Mouse (Mus musculus) neural tube, embryonic 11.5 days (tissue): ENCODE results near the gene Gm49342. TPM values are rescaled to one million over a fixed set of nuclear protein-coding genes. Genes with fewer than 3 reads are reported as not detected.
"Not testable (repeated sequence)": the region's sequence is repeated elsewhere in the genome, so short reads cannot be mapped to it uniquely, and the experiment has no call there.

ENCODE experiments used
- ATAC-seq: fragments of 200-750 bp; cut with Nextera tagmentation; 2 replicates; pipeline ENCODE4 v1.8.0; 2017; ENCODE audit warnings: moderate number of reproducible peaks, mild to moderate bottlenecking, moderate TSS enrichment, moderate library complexity; ENCODE audit not compliant: insufficient read depth, low FRiP score, low TSS enrichment
- DNase-seq: peaks from one replicate; pipeline ENCODE4 v3.0.0-alpha.2; 2015; ENCODE audit warnings: low spot score
- H3K27ac ChIP-seq: fragments of 300-500 bp; sonication (generic); 2 replicates; pipeline ENCODE4 v1.5.1; 2014; ENCODE audit warnings: low read depth, mild to moderate bottlenecking, low read length
- H3K27me3 ChIP-seq: fragments of 300-500 bp; sonication (generic); 2 replicates; pipeline ENCODE4 v1.6.1; 2014; ENCODE audit warnings: mild to moderate bottlenecking, low read length, mixed read lengths; ENCODE audit not compliant: control insufficient read depth, insufficient read depth
- H3K36me3 ChIP-seq: fragments of 300-500 bp; sonication (generic); 2 replicates; pipeline ENCODE4 v1.6.1; 2014; ENCODE audit warnings: mild to moderate bottlenecking, low read length, moderate library complexity, mixed read lengths; ENCODE audit not compliant: control insufficient read depth, insufficient read depth
- H3K4me1 ChIP-seq: fragments of 300-500 bp; sonication (generic); 2 replicates; pipeline ENCODE4 v1.6.1; 2014; ENCODE audit warnings: low read length, mixed read lengths; ENCODE audit not compliant: control insufficient read depth, insufficient read depth
- H3K4me2 ChIP-seq: fragments of 300-500 bp; sonication (generic); 2 replicates; pipeline ENCODE4 v1.6.1; 2014; ENCODE audit warnings: low read depth, mild to moderate bottlenecking, moderate library complexity
- H3K4me3 ChIP-seq: fragments of 300-500 bp; sonication (generic); 2 replicates; pipeline ENCODE4 v1.5.1; 2014; ENCODE audit warnings: low read depth, low read length
- H3K9ac ChIP-seq: fragments of 300-500 bp; sonication (generic); 2 replicates; pipeline ENCODE4 v1.6.1; 2014; ENCODE audit warnings: mild to moderate bottlenecking, low read length
- H3K9me3 ChIP-seq: fragments of 300-500 bp; sonication (generic); 2 replicates; pipeline ENCODE4 v1.6.1; 2016; ENCODE audit warnings: low read length; ENCODE audit not compliant: control insufficient read depth
- WGBS: fragments of 180-500 bp; shearing (Covaris S2); extraction: QIAGEN DNeasy Blood & Tissue Kit; methylation state at CpG from one replicate; pipeline ENCODE4 v1.1.7; 2014; 5-methylcytosine and 5-hydroxymethylcytosine counted together
- polyA plus RNA-seq: library from polyadenylated mRNA; unstranded; fragments of >200 nt; fragmentation: Nextera tagmentation; extraction: Ambion mirVana; gene quantifications from 2 replicates; pipeline ENCODE4 v1.2.1, GENCODE M21; 2014

Gene Gm49342
- polyA plus RNA-seq, 1 experiment from 2014 or later = not detected

DNA sequence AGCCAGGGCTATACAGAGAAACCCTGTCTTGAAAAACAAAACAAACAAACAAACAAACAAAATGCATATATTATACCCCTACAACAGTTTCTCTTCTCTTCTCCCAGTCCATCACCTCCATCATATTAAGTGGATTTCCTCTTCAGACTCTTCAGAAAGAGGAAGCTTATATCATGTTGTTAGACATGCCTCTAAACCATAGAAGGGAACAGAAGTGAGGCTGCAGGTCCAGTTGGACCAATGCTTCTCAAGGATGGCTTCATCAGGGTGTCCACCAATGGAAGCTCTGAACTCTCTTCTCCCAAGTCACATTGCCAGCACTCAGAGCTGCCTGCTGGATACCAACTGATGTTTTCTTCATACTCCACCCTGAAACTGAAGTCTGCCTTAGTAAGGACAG, 39.0 kb upstream of the Gm49342 start:
- H3K36me3 ChIP-seq, H3K27me3 ChIP-seq, H3K4me1 ChIP-seq, H3K9me3 ChIP-seq, H3K4me2 ChIP-seq, DNase-seq, H3K4me3 ChIP-seq, H3K27ac ChIP-seq, ATAC-seq, H3K9ac ChIP-seq: not testable (repeated sequence)

DNA sequence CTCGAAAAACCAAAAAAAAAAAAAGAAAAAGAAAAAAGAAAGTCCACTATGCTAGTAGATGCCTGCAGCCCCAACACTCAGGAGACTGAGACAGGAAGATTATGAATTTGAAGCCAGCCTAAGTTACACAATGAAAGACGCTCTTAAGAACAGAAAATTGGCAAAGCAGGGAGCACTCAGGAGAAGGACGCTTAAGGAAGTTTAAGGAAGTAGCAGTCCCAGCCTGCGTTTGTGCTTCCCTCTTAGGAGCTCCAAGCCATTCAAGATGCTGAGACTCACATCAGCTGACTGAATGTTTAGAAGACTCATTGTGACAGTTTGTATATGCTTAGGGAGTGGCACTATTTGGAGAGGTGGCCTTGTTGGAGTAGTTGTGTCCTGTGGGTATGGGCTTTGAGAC, 36.2 kb upstream of the Gm49342 start:
- Histone ChIP-seq H3K27ac (no peak overlapping the region), H3K9ac (no peak overlapping the region), H3K36me3 (peaks cover 2% of the 10 kb centered on the region; the same call in 1 of the 2 replicates), H3K4me2 (no peak overlapping the region), H3K4me1 (no peaks in the 10 kb centered on the region), H3K27me3 (no peaks in the 10 kb centered on the region), H3K9me3 (no peaks in the 10 kb centered on the region), H3K4me3 (no peak overlapping the region)
- 74% methylated on average over 4 of the region's 4 CpGs for WGBS
- ATAC-seq (no peak), DNase-seq (no peak)

DNA sequence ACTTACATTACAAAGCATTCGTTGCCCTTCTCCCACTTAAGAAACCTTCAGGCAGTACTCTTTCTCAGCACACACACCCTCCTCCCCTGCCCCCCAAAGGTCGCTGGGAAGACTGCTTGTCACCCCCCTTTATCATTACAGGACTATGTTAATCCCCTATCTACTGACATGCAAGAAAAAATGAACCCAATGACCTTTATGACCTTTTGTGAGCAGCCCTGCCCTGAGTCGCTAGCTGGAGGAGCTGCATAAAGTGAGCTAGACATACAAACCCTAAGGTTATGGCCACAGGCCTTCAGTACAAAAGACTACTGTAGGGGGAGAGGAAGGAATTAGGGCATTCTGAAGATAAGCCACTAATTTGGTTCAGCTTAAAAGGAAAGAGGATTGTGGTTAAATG, 33.0 kb upstream of the Gm49342 start:
- Histone ChIP-seq H3K27me3 (no peaks in the 10 kb centered on the region), H3K27ac (no peak overlapping the region), H3K4me1 (no peaks in the 10 kb centered on the region), H3K36me3 (peaks cover 3% of the 10 kb centered on the region), H3K4me2 (no peak overlapping the region), H3K9me3 (no peaks in the 10 kb centered on the region), H3K9ac (no peak overlapping the region), H3K4me3 (no peak overlapping the region)
- DNase-seq (no peak), ATAC-seq (no peak)
- 64% methylated on average over 3 of the region's 3 CpGs for WGBS

DNA sequence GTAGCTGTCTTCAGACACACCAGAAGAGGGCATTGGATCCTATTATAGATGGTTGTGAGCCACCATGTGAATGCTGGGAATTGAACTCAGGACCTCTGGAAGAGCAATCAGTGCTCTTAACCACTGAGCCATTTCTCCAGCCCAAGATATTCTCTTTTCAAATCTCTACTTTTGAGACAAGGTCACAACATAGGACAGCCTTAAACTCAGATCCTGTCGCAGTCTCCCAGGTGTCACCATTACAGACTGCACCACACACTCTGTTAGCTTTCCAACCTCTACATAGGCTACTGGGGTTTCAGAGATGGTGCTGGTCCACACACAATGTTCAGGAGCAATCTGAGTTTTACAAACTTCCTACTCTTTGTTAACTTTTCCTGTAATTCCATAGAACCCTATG, 20.9 kb upstream of the Gm49342 start:
- not testable (repeated sequence) for H3K4me1 ChIP-seq, H3K9me3 ChIP-seq, H3K27ac ChIP-seq, DNase-seq, ATAC-seq, H3K27me3 ChIP-seq
- Histone ChIP-seq H3K36me3 (peaks cover 13% of the 10 kb centered on the region), H3K4me2 (peak overlapping the region; percentile 77), H3K4me3 (peak overlapping the region; percentile 84), H3K9ac (peak overlapping the region; percentile 10; the same call in 1 of the 2 replicates)
- WGBS = 77% methylated on average over 1 of the region's 1 CpGs

DNA sequence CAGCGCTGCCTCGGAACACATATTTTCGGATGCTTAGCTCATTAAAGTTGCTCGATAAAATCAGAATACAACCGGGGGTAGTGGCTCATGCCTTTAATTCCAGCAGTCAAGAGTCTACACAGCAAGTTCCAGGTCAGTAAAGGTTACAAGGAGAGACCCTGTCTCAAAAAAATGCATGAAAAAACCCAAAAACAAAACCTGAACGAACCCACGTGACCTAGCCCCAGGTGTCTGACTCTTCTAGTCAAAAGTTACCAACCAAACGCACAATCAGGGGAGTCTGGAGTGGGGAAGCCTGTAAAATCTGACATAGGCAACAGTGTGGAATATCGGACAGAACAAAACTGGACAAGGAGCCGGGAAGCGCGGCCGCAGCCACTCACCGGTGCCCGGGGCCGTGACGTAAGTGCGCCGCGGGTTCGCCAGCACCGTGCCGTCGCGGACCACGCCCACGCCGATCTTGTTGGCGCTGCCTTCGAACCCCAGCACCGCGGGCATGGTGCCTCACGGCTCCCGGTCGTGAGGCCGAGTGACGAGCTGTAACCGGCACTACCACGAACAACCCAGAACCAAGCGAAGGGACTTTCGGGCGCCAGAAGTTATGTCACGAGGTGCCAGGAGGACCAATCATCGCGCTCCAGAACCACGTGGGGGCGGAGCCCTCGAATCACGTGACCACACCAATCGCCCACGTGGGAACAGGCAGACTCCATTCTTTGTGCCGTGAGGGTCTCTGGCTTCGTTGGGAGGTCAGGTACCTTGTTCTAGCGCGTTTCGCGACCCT, 19.8 kb upstream of the Gm49342 start, which contains the start of the genes Osgep and Apex1:
Gene Osgep (minus strand): TSS at position 613 of the 784 bp plus-strand sequence.
Gene Apex1 (plus strand): TSS at position 688 of the 784 bp plus-strand sequence.
- Histone ChIP-seq H3K36me3 (peaks cover 13% of the 10 kb centered on the region), H3K27ac (peak within 1 kb of the TSS; percentile 85), H3K4me3 (peak within 1 kb of the TSS; percentile 84), H3K27me3 (no peaks in the 10 kb centered on the region), H3K4me1 (peaks cover under 1% of the 10 kb centered on the region), H3K4me2 (peak within 1 kb of the TSS; percentile 77), H3K9ac (peak within 1 kb of the TSS; percentile 93), H3K9me3 (no peaks in the 10 kb centered on the region)
- ATAC-seq = peak; percentile 97
- DNase-seq = peak; percentile 96
- WGBS = under 1% methylated on average over 57 of the region's 57 CpGs

DNA sequence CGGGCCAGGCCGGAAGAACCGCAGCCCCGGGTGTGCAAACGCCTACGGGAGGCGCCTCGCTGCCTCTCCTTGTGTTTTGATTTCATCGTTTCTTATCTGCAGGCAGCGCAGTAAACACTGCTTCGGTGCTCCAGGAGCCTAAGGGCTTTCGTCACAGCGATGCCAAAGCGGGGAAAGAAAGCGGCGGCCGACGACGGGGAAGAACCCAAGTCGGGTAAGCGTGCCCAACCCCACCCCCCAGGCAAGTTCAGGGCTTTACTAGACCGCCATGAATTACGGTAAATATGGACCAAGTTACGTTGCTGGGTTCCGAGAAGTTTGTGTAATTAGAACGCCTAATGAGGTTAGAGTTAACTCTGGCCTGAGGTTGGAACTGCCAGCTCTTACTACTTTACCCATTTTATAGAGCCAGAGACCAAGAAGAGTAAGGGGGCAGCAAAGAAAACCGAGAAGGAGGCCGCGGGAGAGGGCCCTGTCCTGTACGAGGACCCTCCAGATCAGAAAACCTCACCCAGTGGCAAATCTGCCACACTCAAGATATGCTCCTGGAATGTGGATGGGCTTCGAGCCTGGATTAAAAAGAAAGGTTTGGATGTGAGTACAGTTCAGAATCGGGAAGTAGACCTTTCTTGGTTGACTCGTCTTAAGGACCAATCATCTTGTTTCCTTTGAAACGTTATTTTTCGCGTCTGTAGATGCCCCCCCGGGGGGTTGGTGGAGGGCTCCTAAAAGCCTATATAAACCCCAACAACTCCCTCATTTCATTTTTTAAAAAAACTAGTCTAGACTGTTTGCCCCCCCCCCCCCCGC, 19.0 kb upstream of the Gm49342 start:
- H3K4me1 ChIP-seq = peaks cover 7% of the 10 kb centered on the region
- DNase-seq (no peak), ATAC-seq (peak; percentile 49)
- H3K4me3 ChIP-seq = peak overlapping the region; percentile 84
- H3K27ac ChIP-seq = peak overlapping the region; percentile 85
- no peaks in the 10 kb centered on the region for H3K27me3 ChIP-seq
- H3K36me3 ChIP-seq = peaks cover 13% of the 10 kb centered on the region
- 2% methylated on average over 38 of the region's 38 CpGs for WGBS
- peak overlapping the region; percentile 77 for H3K4me2 ChIP-seq
- H3K9me3 ChIP-seq = no peaks in the 10 kb centered on the region
- H3K9ac ChIP-seq = peak overlapping the region; percentile 93

DNA sequence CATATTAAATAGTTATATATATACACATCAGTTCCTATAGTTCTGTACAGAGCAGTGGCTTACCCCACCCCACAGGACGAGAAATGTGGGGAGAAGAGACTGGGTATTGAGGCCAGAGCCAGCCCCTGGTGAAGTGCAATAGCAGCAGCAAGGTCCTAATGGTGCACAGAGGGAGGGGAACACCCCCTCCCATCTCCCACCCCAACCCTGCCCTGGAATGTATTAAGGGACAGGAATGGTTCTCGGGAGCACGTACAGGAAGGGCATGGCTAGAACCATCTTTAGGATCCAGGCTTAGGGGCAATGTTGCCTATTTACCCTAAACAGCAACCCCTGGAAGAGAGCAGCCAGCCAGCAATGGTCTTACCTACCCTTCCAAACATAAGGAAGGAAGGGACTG, 17.0 kb upstream of the Gm49342 start:
- no peak for ATAC-seq
- Histone ChIP-seq H3K36me3 (peaks cover 13% of the 10 kb centered on the region), H3K27ac (no peak overlapping the region), H3K4me2 (no peak overlapping the region), H3K27me3 (no peaks in the 10 kb centered on the region), H3K9ac (no peak overlapping the region), H3K4me3 (no peak overlapping the region), H3K9me3 (no peaks in the 10 kb centered on the region), H3K4me1 (peaks cover 10% of the 10 kb centered on the region)
- DNase-seq = no peak
- WGBS = 80% methylated on average over 3 of the region's 3 CpGs

DNA sequence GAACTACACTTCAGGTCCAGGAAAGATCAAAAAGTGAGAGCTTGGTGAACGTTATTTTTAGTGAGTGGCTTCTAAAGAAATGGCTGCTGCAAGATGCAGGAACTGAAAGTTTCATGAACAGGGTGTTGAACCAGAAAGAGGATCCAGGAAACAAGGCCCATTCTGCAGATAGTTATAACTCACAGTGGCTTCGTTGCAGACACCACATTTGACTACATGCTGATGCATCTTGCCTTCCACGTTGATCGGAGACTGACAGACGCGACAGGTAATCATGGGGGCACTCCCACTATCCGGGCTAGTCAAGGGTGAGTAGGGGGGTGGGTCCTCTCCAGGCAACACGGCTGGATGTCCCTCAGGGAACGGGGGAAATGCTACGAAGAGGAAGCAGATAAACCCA, 14.4 kb upstream of the Gm49342 start:
- no peaks in the 10 kb centered on the region for H3K9me3 ChIP-seq
- ATAC-seq (no peak), DNase-seq (no peak)
- WGBS = 19% methylated on average over 10 of the region's 10 CpGs
- peaks cover 13% of the 10 kb centered on the region for H3K36me3 ChIP-seq
- H3K4me3 ChIP-seq = peak overlapping the region; percentile 77
- no peaks in the 10 kb centered on the region for H3K27me3 ChIP-seq
- H3K4me2 ChIP-seq = peak overlapping the region; percentile 87
- H3K4me1 ChIP-seq = peaks cover 10% of the 10 kb centered on the region
- peak overlapping the region; percentile 90 for H3K9ac ChIP-seq
- peak overlapping the region; percentile 11; the same call in 1 of the 2 replicates for H3K27ac ChIP-seq
